In the genomic region with DNA sequence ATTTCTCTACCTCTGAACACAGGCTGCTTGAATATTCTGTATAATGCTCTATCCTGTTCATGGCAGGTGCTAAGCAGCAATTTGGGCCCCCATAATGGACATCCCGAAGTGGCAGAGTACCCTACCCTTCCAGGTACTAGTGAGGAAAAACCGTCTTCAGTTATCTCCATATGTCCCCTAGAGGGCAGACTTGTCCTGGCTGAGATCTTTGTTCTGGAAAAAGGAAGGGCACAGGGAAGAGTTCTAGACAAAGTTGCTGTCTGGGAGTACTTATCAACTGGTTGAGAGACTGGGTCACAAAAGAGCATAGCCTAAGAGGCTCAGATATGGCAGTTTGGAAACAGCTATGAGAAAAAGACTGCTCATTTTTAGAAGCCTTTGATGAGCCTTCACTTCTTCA, we compare ENCODE assay signal across 7 mouse cellular contexts.
DNase-seq lines count a peak whose midpoint lies in the region; ATAC-seq and TF ChIP-seq lines count a peak whose summit lies in the region.

No protein-coding gene starts in this region.

- peak; percentile 8 to 44 for DNase-seq in kidney, adult 8-10 months
- DNase-seq in Muller cell, postnatal 12 days (ENCODE audit: inconsistent ontology term), result peak; percentile 19
- DNase-seq in c-Kit-positive CD71-negative TER-119-negative erythroid progenitor cells, embryonic 14.5 days (ENCODE audit: low read depth), result peak; percentile 2
- peak; percentile 80 for DNase-seq in hindbrain, postnatal 0 days (ENCODE audit: low spot score)
- DNase-seq in midbrain, embryonic 14.5 days, result peak; percentile 82

- no peaks in the 10 kb centered on the region for H3K36me3 ChIP-seq in kidney, embryonic 16.5 days (ENCODE audit: insufficient read depth, low read length)
- no peaks in the 10 kb centered on the region for H3K36me3 ChIP-seq in hindbrain, postnatal 0 days (ENCODE audit: insufficient read depth, low read length)
- H3K36me3 ChIP-seq in midbrain, embryonic 14.5 days (ENCODE audit: control insufficient read depth, insufficient read depth, low read length), result no peaks in the 10 kb centered on the region

- no peaks in the 10 kb centered on the region for H3K4me1 ChIP-seq in kidney, embryonic 16.5 days (ENCODE audit: insufficient read depth, low read length)
- no peaks in the 10 kb centered on the region for H3K4me1 ChIP-seq in hindbrain, postnatal 0 days (ENCODE audit: insufficient read depth, low read length)
- no peaks in the 10 kb centered on the region for H3K4me1 ChIP-seq in midbrain, embryonic 14.5 days (ENCODE audit: control insufficient read depth, insufficient read depth, low read length)

- no peak overlapping the region for H3K4me3 ChIP-seq in kidney, embryonic 16.5 days (ENCODE audit: low read length)
- H3K4me3 ChIP-seq in hindbrain, postnatal 0 days (ENCODE audit: low read length), result no peak overlapping the region
- no peak overlapping the region for H3K4me3 ChIP-seq in midbrain, embryonic 14.5 days (replicated peaks; ENCODE audit: low read depth, low read length)

- no peaks in the 10 kb centered on the region; the same call in 1 of the 2 replicates for H3K27me3 ChIP-seq in kidney, embryonic 16.5 days (ENCODE audit: insufficient read depth, low read length)
- H3K27me3 ChIP-seq in hindbrain, postnatal 0 days (ENCODE audit: insufficient read depth, low read length), result no peaks in the 10 kb centered on the region
- no peaks in the 10 kb centered on the region for H3K27me3 ChIP-seq in midbrain, embryonic 14.5 days (ENCODE audit: control insufficient read depth, insufficient read depth, low read length)

- no peaks in the 10 kb centered on the region for H3K9me3 ChIP-seq in kidney, embryonic 16.5 days (ENCODE audit: low read length)
- no peaks in the 10 kb centered on the region for H3K9me3 ChIP-seq in hindbrain, postnatal 0 days (ENCODE audit: low read length)
- H3K9me3 ChIP-seq in midbrain, embryonic 14.5 days (ENCODE audit: control insufficient read depth, low read length), result no peaks in the 10 kb centered on the region

- no peak for ATAC-seq in kidney, embryonic 16.5 days (ENCODE audit: low FRiP score, low TSS enrichment)
- ATAC-seq in hindbrain, postnatal 0 days, result no peak
- ATAC-seq in midbrain, embryonic 14.5 days (ENCODE audit: low FRiP score, low TSS enrichment), result no peak
- ATAC-seq in erythroblast, adult 5-6 weeks (replicated peaks; ENCODE audit: low FRiP score, poor library complexity, severe bottlenecking), result no peak

- no peak overlapping the region for H3K4me2 ChIP-seq in kidney, embryonic 16.5 days (replicated peaks; ENCODE audit: low read depth, low read length)
- H3K4me2 ChIP-seq in hindbrain, postnatal 0 days (ENCODE audit: low read depth, low read length), result no peak overlapping the region
- H3K4me2 ChIP-seq in midbrain, embryonic 14.5 days (ENCODE audit: low read length), result no peak overlapping the region

- no peak overlapping the region for H3K9ac ChIP-seq in kidney, embryonic 16.5 days (replicated peaks; ENCODE audit: low read length)
- H3K9ac ChIP-seq in hindbrain, postnatal 0 days (replicated peaks; ENCODE audit: low read length), result no peak overlapping the region
- H3K9ac ChIP-seq in midbrain, embryonic 14.5 days (replicated peaks; ENCODE audit: low read length), result no peak overlapping the region

- H3K27ac ChIP-seq in kidney, embryonic 16.5 days (ENCODE audit: low read length), result no peak overlapping the region
- no peak overlapping the region for H3K27ac ChIP-seq in hindbrain, postnatal 0 days
- H3K27ac ChIP-seq in midbrain, embryonic 14.5 days (replicated peaks; ENCODE audit: low read depth, low read length), result no peak overlapping the region

- WGBS in kidney, embryonic 16.5 days, result 32% methylated on average over 2 of the region's 2 CpGs
- WGBS in hindbrain, postnatal 0 days, result 23% methylated on average over 2 of the region's 2 CpGs
- 39% methylated on average over 2 of the region's 2 CpGs for WGBS in midbrain, embryonic 14.5 days

- TF ChIP-seq CTCF in hindbrain, postnatal 0 days (IDR thresholded peaks at IDR 0.05; ENCODE audit: low read depth), result peak; percentile 85

Comparison
In these comparisons a context has a peak if more than half of its experiments do, and no peak if none do; other contexts are left out.
1. DNase-seq: peak in every context shown above with its lines; median percentile 82 in midbrain, embryonic 14.5 days; 80 in hindbrain, postnatal 0 days; 26 in kidney, adult 8-10 months; 19 in Muller cell, postnatal 12 days; 2 in c-Kit-positive CD71-negative TER-119-negative erythroid progenitor cells, embryonic 14.5 days.